Mouse (Mus musculus) spleen, postnatal 0 days (tissue): ENCODE measurements around the gene Gm7970. TPM values are rescaled to one million over a fixed set of nuclear protein-coding genes. Genes with fewer than 3 reads are reported as not detected.

Experiments used
- polyA plus RNA-seq: library from polyadenylated mRNA; unstranded; fragments of >200 nt; fragmentation: Nextera tagmentation; extraction: Ambion mirVana; gene quantifications from 2 replicates; pipeline ENCODE4 v1.2.1, GENCODE M21; 2015

The Gm7970 gene
- polyA plus RNA-seq = not detected in 2 replicates

DNA sequence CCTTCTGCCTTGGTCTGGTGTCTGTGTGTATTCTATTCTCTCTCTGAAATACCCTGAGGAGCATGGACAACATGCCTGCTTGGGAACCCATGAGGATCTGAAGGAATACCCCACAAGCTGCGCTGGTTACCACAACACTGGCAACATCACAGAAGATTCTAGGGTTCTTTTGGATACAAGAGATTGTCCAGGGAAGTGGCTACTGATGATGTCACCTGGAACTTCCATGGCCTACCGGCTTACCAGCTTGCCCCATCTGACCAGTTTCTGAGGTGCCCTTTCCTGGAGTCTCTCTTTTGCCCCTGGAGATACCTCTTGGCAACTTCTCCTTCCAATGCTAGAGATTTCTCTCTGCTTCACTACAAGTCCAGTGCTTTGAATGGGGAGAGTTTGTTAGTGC, at the start of gene Gm7970:
Gene Gm7970, minus strand, starts transcription at position 101 of the 400 bp plus-strand sequence.

DNA sequence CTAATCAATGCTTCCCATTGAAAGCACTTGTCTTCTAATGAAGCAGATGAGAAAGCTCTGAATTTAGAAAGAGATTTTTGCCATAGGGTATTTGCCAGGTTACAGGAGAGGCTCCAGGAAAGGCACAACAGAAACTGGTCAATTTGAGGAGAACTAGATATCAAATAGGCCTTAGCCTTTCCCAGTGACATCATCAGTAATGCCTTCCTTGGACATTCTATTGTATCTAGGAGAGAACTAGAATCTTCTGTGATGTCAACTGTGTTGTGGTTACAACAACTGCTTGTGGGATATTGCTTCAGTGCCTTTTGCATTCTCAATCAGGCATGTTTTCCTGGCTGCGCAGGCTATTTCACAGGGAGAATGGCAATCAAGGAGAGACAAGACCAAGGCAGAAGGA, 17.5 kb upstream of the Gm7970 start, which contains the start of gene 1700049E17Rik2:
Gene 1700049E17Rik2, plus strand, starts transcription at position 301 of the 400 bp plus-strand sequence.

Other genes with a start within 250 kb of the Gm7970 start
- gene Gm5798, start 207.0 kb downstream of the Gm7970 start, polyA plus RNA-seq = not detected in 2 replicates
- gene Gm7945, start 169.2 kb downstream of the Gm7970 start, polyA plus RNA-seq = not detected in 2 replicates
- not detected in 2 replicates for gene Gm6482, start 147.3 kb downstream of the Gm7970 start, polyA plus RNA-seq
- gene Gm7954, start 102.1 kb downstream of the Gm7970 start, polyA plus RNA-seq = not detected in 2 replicates
- gene Gm3486, start 66.1 kb downstream of the Gm7970 start, polyA plus RNA-seq = not detected in 2 replicates
- not detected in 2 replicates for gene 1700049E17Rik2, start 17.6 kb upstream of the Gm7970 start, polyA plus RNA-seq
- gene Gm3072, start 69.0 kb upstream of the Gm7970 start, polyA plus RNA-seq = not detected in 2 replicates
- gene Gm3676, start 90.9 kb upstream of the Gm7970 start, polyA plus RNA-seq = not detected in 2 replicates
- not detected in 2 replicates for gene Gm8068, start 146.3 kb upstream of the Gm7970 start, polyA plus RNA-seq
- not detected in 2 replicates for gene Gm7929, start 195.0 kb upstream of the Gm7970 start, polyA plus RNA-seq
- gene Gm47189, start 216.9 kb upstream of the Gm7970 start, polyA plus RNA-seq = not detected in 2 replicates